Mouse (Mus musculus) hindbrain, embryonic 12.5 days (tissue): ENCODE data around the gene 4930470P17Rik. TPM values are rescaled to one million over a fixed set of nuclear protein-coding genes. Genes with fewer than 3 reads are reported as not detected.

Experiments used
- ATAC-seq: fragments of 200-750 bp; cut with Nextera tagmentation; 2 replicates; pipeline ENCODE4 v1.8.0; 2017; ENCODE audit warnings: moderate TSS enrichment; ENCODE audit not compliant: low FRiP score
- H3K27ac ChIP-seq: fragments of 300-500 bp; sonication (generic); 2 replicates; pipeline ENCODE4 v1.5.1; 2016; ENCODE audit warnings: mild to moderate bottlenecking
- H3K27me3 ChIP-seq: fragments of 300-500 bp; sonication (generic); 2 replicates; pipeline ENCODE4 v1.6.1; 2016; ENCODE audit warnings: mild to moderate bottlenecking
- H3K36me3 ChIP-seq: fragments of 300-500 bp; sonication (generic); 2 replicates; pipeline ENCODE4 v1.6.1; 2016; ENCODE audit warnings: mild to moderate bottlenecking
- H3K4me1 ChIP-seq: fragments of 300-500 bp; sonication (generic); 2 replicates; pipeline ENCODE4 v1.6.1; 2016
- H3K4me2 ChIP-seq: fragments of 300-500 bp; sonication (generic); replicated peaks from 2 replicates; pipeline ENCODE4 v1.6.1; 2016; ENCODE audit warnings: mild to moderate bottlenecking
- H3K4me3 ChIP-seq: fragments of 300-500 bp; sonication (generic); 2 replicates; pipeline ENCODE4 v1.5.1; 2016; ENCODE audit warnings: mild to moderate bottlenecking
- H3K9ac ChIP-seq: fragments of 300-500 bp; sonication (generic); 2 replicates; pipeline ENCODE4 v1.6.1; 2016; ENCODE audit warnings: mild to moderate bottlenecking, moderate library complexity
- H3K9me3 ChIP-seq: fragments of 300-500 bp; sonication (generic); replicated peaks from 2 replicates; pipeline ENCODE4 v1.6.1; 2016; ENCODE audit warnings: mild to moderate bottlenecking
- WGBS: fragments of 180-500 bp; shearing (Covaris S2); methylation state at CpG from one replicate; pipeline ENCODE4 v1.1.7; 2016; 5-methylcytosine and 5-hydroxymethylcytosine counted together
- polyA plus RNA-seq: library from polyadenylated mRNA; unstranded; fragments of >200 nt; fragmentation: Nextera tagmentation; extraction: Ambion mirVana; gene quantifications from 2 replicates; pipeline ENCODE4 v1.2.1, GENCODE M21; 2016

4930470P17Rik gene
- polyA plus RNA-seq, 1 experiment from 2014 or later, result not detected

- WGBS, result 89% methylated on average over 8 of the region's 8 CpGs
Measured at GRCm38 (mm10) chr2:170564995-170565394, 36.8 kb downstream of the 4930470P17Rik start.

DNA sequence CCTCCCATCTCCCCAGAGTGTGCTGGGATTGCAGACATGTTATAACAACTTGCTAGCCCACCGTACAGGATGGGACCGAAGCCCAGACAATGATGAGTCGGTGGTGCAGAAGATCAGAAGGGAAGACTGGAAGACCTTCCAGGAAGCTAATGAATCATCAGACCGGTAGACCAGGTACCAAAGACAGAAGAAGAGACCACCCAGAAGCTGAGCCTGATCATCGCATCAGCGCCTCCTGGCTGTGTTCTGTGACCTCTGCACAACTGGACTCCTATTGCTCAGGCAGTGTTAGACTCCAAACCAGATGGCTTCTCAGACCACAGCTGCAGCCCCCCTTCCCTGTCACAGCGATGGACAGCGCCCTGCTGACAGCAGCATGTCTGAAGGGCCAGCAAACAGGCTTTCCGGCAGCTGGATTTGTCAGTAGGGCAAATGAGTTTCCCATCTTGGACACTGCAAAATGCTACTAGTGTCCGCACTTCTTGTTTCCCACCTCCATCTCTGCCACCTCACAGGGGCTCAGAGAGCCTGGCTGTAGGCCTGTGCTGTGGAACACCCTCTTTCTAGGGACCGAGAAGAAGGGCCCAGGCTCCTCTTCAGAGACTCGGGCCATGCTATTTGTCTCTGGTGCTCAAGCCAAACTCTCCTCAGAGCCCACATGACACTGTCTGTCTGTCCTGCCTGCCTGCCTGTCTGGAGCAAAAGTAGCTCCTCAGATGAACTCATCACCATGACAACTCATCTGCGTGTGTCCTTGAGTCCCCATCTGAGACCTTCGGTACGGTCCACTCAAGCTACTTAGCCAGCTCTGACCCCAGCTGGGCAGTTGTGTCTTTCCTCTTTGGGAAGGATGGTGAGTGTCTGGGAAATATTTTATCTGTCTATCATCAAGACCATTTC lies 37.6 kb downstream of the 4930470P17Rik start:
- ATAC-seq, result no peak
- Histone ChIP-seq H3K9ac (no peak overlapping the region), H3K9me3 (no peaks in the 10 kb centered on the region), H3K27ac (no peak overlapping the region), H3K4me3 (no peak overlapping the region), H3K4me1 (no peaks in the 10 kb centered on the region), H3K27me3 (no peaks in the 10 kb centered on the region), H3K4me2 (no peak overlapping the region), H3K36me3 (no peaks in the 10 kb centered on the region)
- 73% methylated on average over 15 of the region's 15 CpGs for WGBS

More at GRCm38 (mm10) chr2:170564995-170565394, 36.8 kb downstream of the 4930470P17Rik start:
- H3K27me3 ChIP-seq, result no peaks in the 10 kb centered on the region
- H3K4me2 ChIP-seq, result no peak overlapping the region
- H3K9ac ChIP-seq, result no peak overlapping the region
- H3K36me3 ChIP-seq, result no peaks in the 10 kb centered on the region
- H3K9me3 ChIP-seq, result no peaks in the 10 kb centered on the region
- no peak overlapping the region for H3K27ac ChIP-seq
- no peak for ATAC-seq
- no peak overlapping the region for H3K4me3 ChIP-seq
- H3K4me1 ChIP-seq, result no peaks in the 10 kb centered on the region

DNA sequence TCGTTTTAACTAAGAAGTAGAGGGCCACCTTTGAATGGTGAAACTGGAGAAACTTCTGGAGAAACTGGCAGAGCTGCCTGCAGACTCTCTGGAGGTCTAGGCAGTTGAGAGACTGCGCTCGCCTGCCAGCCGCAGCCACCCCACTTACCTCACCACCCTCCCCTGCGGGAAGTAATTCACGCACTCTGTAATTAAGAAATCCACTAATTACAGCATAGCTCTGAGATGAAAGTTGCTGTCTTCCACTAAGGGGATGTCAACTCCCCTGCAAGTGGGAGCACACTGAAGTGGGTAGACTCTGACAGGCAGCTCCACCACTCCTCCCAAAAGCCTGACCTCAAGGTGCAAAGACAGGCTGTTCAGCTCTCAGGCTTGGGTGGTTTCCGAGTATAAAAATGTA lies 49.7 kb downstream of the 4930470P17Rik start:
- H3K4me1 ChIP-seq, result peaks cover 13% of the 10 kb centered on the region
- 74% methylated on average over 7 of the region's 7 CpGs for WGBS
- no peak overlapping the region for H3K4me2 ChIP-seq
- no peaks in the 10 kb centered on the region for H3K36me3 ChIP-seq
- no peak for ATAC-seq
- no peak overlapping the region for H3K27ac ChIP-seq
- H3K4me3 ChIP-seq, result no peak overlapping the region
- H3K9me3 ChIP-seq, result no peaks in the 10 kb centered on the region
- H3K9ac ChIP-seq, result no peak overlapping the region
- H3K27me3 ChIP-seq, result no peaks in the 10 kb centered on the region

GRCm38 (mm10) chr2:170550240-170550639 lies 51.6 kb downstream of the 4930470P17Rik start:
- no peak for ATAC-seq
- no peaks in the 10 kb centered on the region for H3K9me3 ChIP-seq

DNA sequence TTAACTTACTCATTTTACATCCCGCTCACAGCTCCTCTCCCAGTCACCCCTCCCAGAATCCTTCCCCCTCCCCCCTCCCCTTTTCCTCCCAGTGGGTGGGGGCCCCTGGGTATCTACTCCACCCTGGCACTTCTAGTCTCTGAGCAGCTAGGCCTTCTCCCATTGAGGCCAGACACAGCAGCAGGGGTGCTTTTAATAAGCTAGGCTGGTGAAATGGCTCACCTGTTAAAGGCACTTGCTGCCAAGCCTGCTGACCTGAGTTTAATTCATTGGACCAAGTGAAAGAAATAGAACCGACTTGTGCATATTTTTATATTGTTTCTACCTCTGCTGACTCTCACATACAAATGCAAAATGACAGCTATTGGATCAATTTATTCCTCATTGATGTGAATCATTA lies 52.7 kb downstream of the 4930470P17Rik start:
- Histone ChIP-seq H3K27me3 (no peaks in the 10 kb centered on the region), H3K36me3 (no peaks in the 10 kb centered on the region), H3K4me2 (no peak overlapping the region), H3K4me3 (no peak overlapping the region), H3K27ac (no peak overlapping the region), H3K9me3 (no peaks in the 10 kb centered on the region), H3K4me1 (peaks cover 15% of the 10 kb centered on the region), H3K9ac (no peak overlapping the region)
- no peak for ATAC-seq
- 88% methylated on average over 2 of the region's 2 CpGs for WGBS

More at GRCm38 (mm10) chr2:170550240-170550639, 51.6 kb downstream of the 4930470P17Rik start:
- no peak overlapping the region for H3K9ac ChIP-seq
- H3K4me3 ChIP-seq, result no peak overlapping the region
- peaks cover 15% of the 10 kb centered on the region for H3K4me1 ChIP-seq
- H3K27me3 ChIP-seq, result no peaks in the 10 kb centered on the region
- H3K36me3 ChIP-seq, result no peaks in the 10 kb centered on the region
- 50% methylated on average over 5 of the region's 5 CpGs for WGBS
- no peak overlapping the region for H3K27ac ChIP-seq
- no peak overlapping the region for H3K4me2 ChIP-seq

DNA sequence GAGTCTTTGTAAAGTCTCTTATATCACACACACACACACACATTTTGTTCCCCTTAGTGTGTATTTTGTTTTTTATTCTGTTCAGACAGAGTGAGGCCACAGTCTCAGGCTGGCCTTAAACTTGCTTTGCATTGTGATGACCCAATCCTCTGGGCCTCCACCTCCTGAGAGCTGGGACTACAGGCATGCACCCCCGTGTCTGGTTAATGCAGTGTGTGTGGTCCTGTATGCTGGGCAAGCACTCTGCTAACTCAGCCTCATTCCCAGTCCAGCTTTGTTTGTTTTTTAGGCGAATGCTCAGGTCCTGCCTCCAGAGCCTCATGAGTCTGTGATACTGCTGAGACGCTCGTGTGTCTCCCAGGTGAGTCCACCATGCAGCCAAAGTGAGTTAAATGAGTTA lies 53.8 kb downstream of the 4930470P17Rik start:
- no peaks in the 10 kb centered on the region for H3K9me3 ChIP-seq
- peaks cover 15% of the 10 kb centered on the region for H3K4me1 ChIP-seq
- no peak for ATAC-seq
- 34% methylated on average over 4 of the region's 4 CpGs for WGBS
- H3K4me3 ChIP-seq, result no peak overlapping the region
- no peaks in the 10 kb centered on the region for H3K36me3 ChIP-seq
- H3K27me3 ChIP-seq, result no peaks in the 10 kb centered on the region
- 0 out of 2 replicates have a peak overlapping the region, but pooled peaks have one; percentile 13 for H3K27ac ChIP-seq
- no peak overlapping the region for H3K9ac ChIP-seq
- H3K4me2 ChIP-seq, result no peak overlapping the region

GRCm38 (mm10) chr2:170547526-170547925 lies 54.3 kb downstream of the 4930470P17Rik start:
- H3K27me3 ChIP-seq, result no peaks in the 10 kb centered on the region
- no peak overlapping the region for H3K4me2 ChIP-seq
- H3K27ac ChIP-seq, result no peak overlapping the region
- H3K9me3 ChIP-seq, result no peaks in the 10 kb centered on the region
- H3K9ac ChIP-seq, result no peak overlapping the region
- H3K4me3 ChIP-seq, result no peak overlapping the region
- peaks cover 15% of the 10 kb centered on the region for H3K4me1 ChIP-seq
- no peak for ATAC-seq
- WGBS, result 10% methylated on average over 6 of the region's 6 CpGs
- no peaks in the 10 kb centered on the region for H3K36me3 ChIP-seq

GRCm38 (mm10) chr2:170545745-170546144 lies 56.1 kb downstream of the 4930470P17Rik start:
- Histone ChIP-seq H3K9me3 (no peaks in the 10 kb centered on the region), H3K9ac (no peak overlapping the region), H3K4me3 (no peak overlapping the region), H3K27ac (no peak overlapping the region), H3K4me2 (no peak overlapping the region), H3K4me1 (peaks cover 12% of the 10 kb centered on the region), H3K36me3 (no peaks in the 10 kb centered on the region), H3K27me3 (no peaks in the 10 kb centered on the region)
- ATAC-seq, result no peak
- WGBS, result 61% methylated on average over 4 of the region's 4 CpGs

DNA sequence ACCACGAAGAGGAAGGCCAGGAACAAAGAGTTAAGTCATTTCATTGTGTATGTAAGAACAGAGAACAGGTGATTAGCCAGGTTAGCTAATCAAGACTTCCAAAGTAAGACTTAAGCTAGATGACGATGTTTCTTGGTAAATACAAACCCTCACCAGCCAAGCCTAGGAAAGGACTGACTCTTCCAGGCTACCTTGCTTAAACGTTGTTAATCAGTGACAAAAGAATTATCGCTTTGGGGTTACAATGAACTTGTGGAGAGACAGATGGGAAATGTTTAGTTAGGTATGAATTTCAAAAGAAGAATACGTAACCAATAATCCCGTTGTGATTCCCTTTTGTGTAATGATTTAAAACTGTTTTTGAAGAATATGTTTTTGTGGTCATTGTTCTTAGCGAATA lies 56.9 kb downstream of the 4930470P17Rik start:
- Histone ChIP-seq H3K9me3 (no peaks in the 10 kb centered on the region), H3K27ac (no peak overlapping the region), H3K4me1 (peaks cover 12% of the 10 kb centered on the region), H3K27me3 (no peaks in the 10 kb centered on the region), H3K4me2 (no peak overlapping the region), H3K9ac (no peak overlapping the region), H3K36me3 (no peaks in the 10 kb centered on the region), H3K4me3 (no peak overlapping the region)
- ATAC-seq, result no peak
- 88% methylated on average over 7 of the region's 7 CpGs for WGBS

GRCm38 (mm10) chr2:170544159-170544558 lies 57.7 kb downstream of the 4930470P17Rik start:
- no peaks in the 10 kb centered on the region for H3K36me3 ChIP-seq
- no peak for ATAC-seq
- no peak overlapping the region for H3K4me2 ChIP-seq
- no peaks in the 10 kb centered on the region for H3K9me3 ChIP-seq
- no peak overlapping the region for H3K27ac ChIP-seq
- no peaks in the 10 kb centered on the region for H3K27me3 ChIP-seq
- WGBS, result 91% methylated on average over 3 of the region's 3 CpGs
- H3K4me1 ChIP-seq, result peaks cover 12% of the 10 kb centered on the region
- no peak overlapping the region for H3K4me3 ChIP-seq
- H3K9ac ChIP-seq, result no peak overlapping the region

GRCm38 (mm10) chr2:170543625-170544024 lies 58.2 kb downstream of the 4930470P17Rik start:
- Histone ChIP-seq H3K27me3 (no peaks in the 10 kb centered on the region), H3K27ac (no peak overlapping the region), H3K9ac (no peak overlapping the region), H3K4me1 (peaks cover 12% of the 10 kb centered on the region), H3K4me3 (no peak overlapping the region), H3K9me3 (no peaks in the 10 kb centered on the region), H3K36me3 (no peaks in the 10 kb centered on the region), H3K4me2 (no peak overlapping the region)
- no peak for ATAC-seq
- WGBS, result 80% methylated on average over 5 of the region's 5 CpGs

- Histone ChIP-seq H3K27me3 (no peaks in the 10 kb centered on the region), H3K9ac (no peak overlapping the region), H3K9me3 (no peaks in the 10 kb centered on the region), H3K27ac (no peak overlapping the region), H3K4me1 (no peaks in the 10 kb centered on the region), H3K36me3 (no peaks in the 10 kb centered on the region), H3K4me2 (no peak overlapping the region), H3K4me3 (no peak overlapping the region)
- no peak for ATAC-seq
- WGBS, result 86% methylated on average over 9 of the region's 9 CpGs
Measured at GRCm38 (mm10) chr2:170539211-170539610, 62.6 kb downstream of the 4930470P17Rik start.

DNA sequence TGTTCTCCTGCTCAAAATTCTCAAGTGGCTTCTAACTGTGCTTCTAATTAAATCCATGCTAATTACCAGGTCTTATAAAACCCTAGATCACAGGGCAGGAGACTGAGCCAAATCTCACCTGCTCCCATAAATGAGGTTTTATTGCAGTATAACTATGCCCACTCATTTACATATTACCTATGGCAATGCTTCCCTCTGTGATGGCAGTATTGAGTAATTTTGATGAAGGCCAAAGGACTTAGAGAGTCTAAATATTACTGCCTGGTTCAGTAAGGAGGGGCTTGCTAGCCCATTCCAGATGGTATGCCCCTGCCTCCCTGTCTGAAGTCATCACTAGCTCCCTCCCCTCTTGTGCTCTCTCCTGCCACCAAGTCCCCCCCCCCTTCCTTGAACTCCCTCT lies 66.0 kb downstream of the 4930470P17Rik start:
- H3K27me3 ChIP-seq, result no peaks in the 10 kb centered on the region
- H3K4me1 ChIP-seq, result no peaks in the 10 kb centered on the region
- H3K27ac ChIP-seq, result no peak overlapping the region
- no peaks in the 10 kb centered on the region for H3K9me3 ChIP-seq
- H3K36me3 ChIP-seq, result no peaks in the 10 kb centered on the region
- no peak for ATAC-seq
- no peak overlapping the region for H3K9ac ChIP-seq
- H3K4me3 ChIP-seq, result no peak overlapping the region
- H3K4me2 ChIP-seq, result no peak overlapping the region
